Mouse (Mus musculus): ENCODE results near the gene Mrps36.
"Not testable (repeated sequence)": the region's sequence is repeated elsewhere in the genome, so short reads cannot be mapped to it uniquely, and the experiment has no call there.

The Mrps36 gene

DNA sequence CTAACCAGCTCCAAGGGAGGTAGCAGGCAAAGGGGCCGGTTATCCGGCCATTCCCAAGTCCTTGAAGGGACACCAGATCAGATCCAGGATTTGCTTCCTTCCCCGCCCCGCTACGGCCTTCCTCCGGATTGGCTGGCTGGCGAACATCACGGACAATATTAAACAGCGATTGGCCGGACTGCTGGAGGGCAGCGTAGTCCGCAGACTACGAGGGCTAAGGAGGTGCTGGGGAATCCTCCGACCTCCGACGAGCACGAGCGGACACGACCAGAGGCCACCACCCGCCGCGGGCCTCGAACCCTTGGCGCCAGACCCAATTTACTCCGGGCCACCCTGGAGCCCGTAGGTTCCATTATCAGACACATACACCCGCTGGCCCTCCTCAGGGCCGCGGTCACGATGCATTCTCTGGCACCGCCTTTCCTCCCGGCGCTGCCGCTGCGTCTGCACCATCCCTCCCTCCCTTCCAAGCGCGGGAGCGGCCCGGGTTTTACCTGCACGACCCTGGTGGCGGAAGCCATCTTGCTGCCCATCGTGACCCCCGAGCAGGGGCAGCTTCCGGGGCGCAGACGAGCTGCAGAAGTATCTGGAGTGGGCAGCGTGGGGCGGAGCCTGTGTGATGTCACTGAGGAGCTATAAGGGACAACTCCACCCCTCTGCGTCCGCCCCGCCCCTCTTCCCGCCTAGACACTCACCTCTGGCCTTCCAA is at the start of gene Mrps36:
Gene Mrps36 (minus strand): TSS at position 624 of the 709 bp plus-strand sequence.
- DNase-seq, result peak; percentile 96 to 97

- no peak for DNase-seq
Measured at GRCm38 (mm10) chr13:100789083-100789482, 44.6 kb upstream of the Mrps36 start.

DNA sequence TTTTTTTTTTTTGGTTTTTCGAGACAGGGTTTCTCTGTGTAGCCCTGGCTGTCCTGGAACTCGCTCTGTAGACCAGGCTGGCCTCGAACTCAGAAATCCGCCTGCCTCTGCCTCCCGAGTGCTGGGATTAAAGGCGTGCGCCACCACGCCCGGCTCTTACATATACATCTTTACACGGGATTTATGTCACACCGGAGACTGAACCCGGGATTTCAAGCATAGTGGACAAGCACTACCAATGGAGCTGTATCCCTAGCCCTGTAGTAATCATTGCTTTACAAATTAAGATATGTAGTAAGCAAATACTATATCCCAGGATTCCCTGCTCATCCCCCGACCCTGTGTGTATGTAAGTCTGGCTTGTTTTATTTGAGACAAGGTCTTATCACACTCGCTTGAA is 43.6 kb upstream of the Mrps36 start:
- DNase-seq, result not testable (repeated sequence)

- DNase-seq, result peak; percentile 63 to 67
Measured at GRCm38 (mm10) chr13:100787316-100788010, 43.0 kb upstream of the Mrps36 start.

DNA sequence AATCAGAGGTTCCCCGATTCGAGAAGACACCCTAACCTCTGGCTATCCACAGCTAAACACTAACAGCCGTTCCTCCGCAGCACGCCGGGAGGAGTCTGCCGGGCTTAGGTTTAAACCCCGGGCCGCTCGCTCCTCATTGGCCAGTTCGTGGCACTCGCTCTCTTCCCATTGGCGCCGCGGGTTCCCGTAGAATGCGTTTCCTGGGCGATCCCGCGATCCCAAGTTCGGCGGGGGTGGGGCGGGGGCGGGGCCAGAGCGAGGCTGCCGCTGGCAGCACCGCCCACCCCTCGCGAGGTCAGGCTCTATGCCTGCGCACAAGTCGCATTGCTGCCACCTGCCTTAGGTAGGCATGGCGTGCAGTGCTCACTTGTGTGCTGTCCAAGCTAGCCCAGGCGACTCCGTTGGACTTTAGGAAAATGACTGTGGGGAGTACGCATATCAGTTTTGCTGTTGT is 42.0 kb upstream of the Mrps36 start, which contains the start of gene Ccnb1:
Gene Ccnb1 (minus strand): TSS at position 157 of the 454 bp plus-strand sequence.
- peak; percentile 89 to 91 for DNase-seq

DNA sequence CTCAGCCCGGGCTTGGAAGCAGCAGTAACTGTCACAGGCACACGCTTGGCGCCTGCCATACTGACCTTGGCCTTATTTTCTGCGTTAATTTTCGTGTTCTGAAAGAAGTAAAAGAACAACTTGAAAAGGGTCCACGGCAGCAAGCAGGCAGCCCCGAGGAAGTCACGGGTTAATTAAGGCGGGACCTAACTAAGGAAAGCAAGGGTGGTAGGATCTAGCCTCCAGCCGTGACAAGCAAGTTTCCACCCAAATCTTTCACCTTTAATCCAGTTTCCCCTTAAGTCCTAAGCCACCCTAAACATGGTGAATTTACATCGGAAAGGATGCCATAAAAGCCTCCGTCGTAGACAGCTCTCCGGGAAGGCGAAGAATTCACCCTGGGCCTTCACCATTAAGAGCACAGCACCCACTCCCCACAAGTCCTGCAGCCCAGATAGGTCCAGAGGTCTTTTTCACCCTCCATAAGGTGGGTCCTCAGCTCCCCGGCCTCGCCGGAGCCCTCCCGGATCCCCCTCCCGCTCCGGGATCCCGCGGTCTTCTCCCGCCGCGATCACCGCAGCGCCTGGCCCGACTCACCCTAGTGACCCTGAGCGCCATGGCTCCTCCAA is 41.5 kb upstream of the Mrps36 start:
- no peak for DNase-seq

GRCm38 (mm10) chr13:100777491-100777890 is 33.0 kb upstream of the Mrps36 start:
- DNase-seq, result no peak

GRCm38 (mm10) chr13:100776710-100777109 is 32.3 kb upstream of the Mrps36 start:
- no peak for DNase-seq

- no peak for DNase-seq
Measured at GRCm38 (mm10) chr13:100776056-100776419, 31.6 kb upstream of the Mrps36 start.

DNA sequence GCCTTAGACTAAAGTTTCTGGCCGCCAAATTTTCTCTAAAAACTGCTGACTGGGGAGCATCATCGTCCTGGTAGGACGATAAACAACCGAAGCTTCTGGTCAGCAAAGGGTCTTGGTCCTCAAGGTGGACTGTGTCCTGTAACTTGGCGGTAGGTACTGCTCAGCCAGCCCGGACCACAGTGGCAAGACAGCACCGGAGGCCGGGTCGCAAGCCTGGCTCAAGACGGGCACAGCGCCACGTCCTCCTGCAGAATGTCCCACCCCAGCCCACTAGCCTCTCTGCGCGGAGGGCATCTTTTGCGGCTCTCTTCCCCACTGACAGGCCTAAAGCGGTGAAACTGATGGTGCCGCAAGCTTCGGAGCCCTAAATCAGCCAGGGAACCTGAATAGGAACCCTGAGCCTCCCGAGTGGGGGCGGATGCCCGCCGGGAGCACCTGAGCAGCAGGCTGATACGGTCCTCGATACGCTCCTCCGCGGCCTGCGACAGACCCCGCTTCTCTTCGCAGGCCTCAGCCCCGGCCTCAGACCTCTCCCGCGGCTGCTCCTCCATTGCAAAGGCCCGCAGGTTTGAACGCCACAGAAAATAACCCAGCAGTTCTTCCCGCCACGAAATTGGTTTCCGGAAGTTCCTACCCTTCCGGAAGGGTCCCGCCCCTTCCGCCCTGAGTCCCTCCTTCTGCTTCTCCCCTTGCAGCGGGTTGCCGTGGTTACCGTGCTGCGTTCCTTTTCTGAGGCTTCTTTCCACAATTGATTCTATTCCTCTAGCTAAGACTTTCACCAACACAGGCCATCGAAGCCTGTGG is 31.0 kb upstream of the Mrps36 start, which contains the start of gene Cenph:
Gene Cenph (minus strand): TSS at position 648 of the 804 bp plus-strand sequence.
- peak; percentile 77 to 84 for DNase-seq

GRCm38 (mm10) chr13:100774704-100775103 is 30.2 kb upstream of the Mrps36 start:
- no peak for DNase-seq

DNA sequence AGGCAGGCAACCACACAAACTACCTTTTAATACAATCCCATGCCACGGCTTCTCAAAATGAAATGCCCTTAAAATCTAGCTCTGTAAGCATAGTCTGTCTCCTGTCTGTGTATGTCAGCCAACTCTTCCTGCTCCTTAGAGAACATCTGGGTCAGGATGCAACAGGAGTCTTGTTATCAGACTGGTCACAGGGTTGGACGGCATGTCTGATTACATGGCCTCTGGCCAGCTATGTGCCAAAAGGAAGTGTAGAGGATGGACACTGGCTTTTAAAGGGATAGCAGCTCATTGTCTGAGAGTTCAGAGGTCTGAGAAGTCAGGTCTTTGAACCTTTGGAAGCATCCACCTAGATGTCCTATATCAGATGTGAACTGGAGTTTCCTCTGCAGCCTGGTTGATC is 10.9 kb upstream of the Mrps36 start:
- no peak for DNase-seq

DNA sequence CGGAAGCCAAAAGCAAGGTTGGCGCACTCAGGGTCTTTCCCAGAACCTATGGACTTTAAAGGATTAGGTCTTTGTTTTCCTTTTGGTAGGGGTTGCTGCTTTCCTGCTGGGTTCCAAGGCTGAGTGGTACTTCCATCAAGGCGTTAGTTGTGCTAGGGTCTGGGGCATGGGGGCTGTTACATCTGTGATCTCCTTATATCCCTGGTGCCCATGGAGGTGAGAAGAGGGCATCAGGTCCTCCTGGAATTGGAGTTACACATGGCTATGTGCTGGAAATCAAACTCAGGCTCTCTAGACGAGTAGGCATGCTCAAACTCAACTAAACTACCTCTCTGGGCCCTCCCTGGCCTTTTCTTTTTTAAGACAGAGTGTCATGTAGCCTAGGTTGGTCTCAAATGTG is 9.7 kb upstream of the Mrps36 start:
- DNase-seq, result no peak

- no peak for DNase-seq
Measured at GRCm38 (mm10) chr13:100753011-100753410, 8.6 kb upstream of the Mrps36 start.

GRCm38 (mm10) chr13:100752529-100752928 is 8.1 kb upstream of the Mrps36 start:
- DNase-seq, result no peak

- DNase-seq, result no peak
Measured at GRCm38 (mm10) chr13:100751402-100751801, 6.9 kb upstream of the Mrps36 start.

GRCm38 (mm10) chr13:100750799-100751198 is 6.3 kb upstream of the Mrps36 start:
- no peak for DNase-seq

DNA sequence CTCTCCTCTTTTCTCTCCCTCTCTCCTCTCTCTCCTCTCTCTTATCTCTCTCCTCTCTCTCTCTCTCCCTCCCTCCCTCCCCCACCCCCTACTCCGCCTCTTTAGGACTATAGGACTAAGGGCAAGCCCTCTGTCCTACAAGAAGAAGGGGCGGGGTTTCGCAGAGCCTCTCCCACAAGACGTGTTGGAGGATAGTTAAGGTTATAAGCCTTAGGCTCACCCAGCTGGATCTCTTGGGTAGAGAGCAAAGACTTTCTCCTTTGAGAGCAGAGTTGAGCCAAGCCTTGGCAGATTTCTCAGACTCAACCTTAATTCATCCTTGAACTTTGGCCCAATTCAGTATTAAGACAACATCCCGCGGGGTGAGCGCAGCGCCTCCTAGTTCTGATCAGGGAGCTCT is 4.2 kb upstream of the Mrps36 start:
- no peak for DNase-seq

DNA sequence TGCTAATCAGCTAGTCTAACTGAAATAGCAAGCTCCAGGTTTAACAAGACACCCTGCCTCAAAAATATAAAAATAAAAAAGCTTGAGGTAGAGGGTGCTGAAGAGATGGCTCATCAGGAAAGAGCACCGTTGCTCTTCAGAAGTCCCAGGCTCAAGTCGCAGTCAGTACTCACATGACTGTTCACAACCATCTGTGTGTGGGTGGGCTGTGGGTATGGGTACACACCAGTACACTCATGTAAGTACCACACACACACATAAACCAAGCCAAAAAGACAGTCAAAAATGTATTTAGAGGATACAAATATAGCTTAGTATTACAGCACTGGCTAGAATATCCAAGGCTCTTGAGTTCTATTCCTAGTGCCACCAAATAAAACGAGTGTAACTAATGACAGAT is 1.6 kb upstream of the Mrps36 start:
- DNase-seq, result no peak

GRCm38 (mm10) chr13:100743346-100744035 is 968 bp downstream of the Mrps36 start:
- DNase-seq, result peak; percentile 33 to 59

- peak in 1 of 2 experiments; percentile 10 for DNase-seq
Measured at GRCm38 (mm10) chr13:100742831-100743230, 1.6 kb downstream of the Mrps36 start.

DNA sequence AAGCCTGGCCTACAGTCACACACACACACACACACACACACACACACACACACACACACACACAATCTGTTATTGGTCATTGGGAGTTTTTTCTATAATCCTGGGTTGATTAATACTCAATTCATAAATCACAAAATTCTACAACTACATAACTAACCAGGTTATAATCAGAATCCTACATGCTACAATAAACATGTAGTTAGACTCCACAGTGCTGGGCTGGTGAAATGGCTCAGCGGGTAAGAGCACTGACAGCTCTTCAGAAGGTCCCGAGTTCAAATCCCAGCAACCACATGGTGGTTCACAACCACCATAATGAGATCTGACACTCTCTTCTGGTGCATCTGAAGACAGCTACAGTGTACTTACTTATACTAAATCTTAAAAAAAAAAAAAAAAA is 11.7 kb downstream of the Mrps36 start:
- no peak for DNase-seq

All from kidney, adult 8-10 months (tissue).